Comparison of ENCODE assay signal across 2 mouse cellular contexts in genomic region chr19:43281336-43281735, GRCm38 (mm10).
ATAC-seq lines count a peak whose summit lies in the region.

No protein-coding gene starts in this region.

- peak; percentile 64 for ATAC-seq in erythroblast, adult 5-6 weeks (replicated peaks; ENCODE audit: low FRiP score, poor library complexity, severe bottlenecking)
- peak; percentile 67 for ATAC-seq in erythroid progenitor cell, adult 5-6 weeks (replicated peaks; ENCODE audit: low FRiP score, poor library complexity, severe bottlenecking)
